Mouse (Mus musculus) Patski (cell line): ENCODE measurements around the gene Uck2. TPM values are rescaled to one million over a fixed set of nuclear protein-coding genes. Genes with fewer than 3 reads are reported as not detected.
A peak's percentile ranks its signal among the peaks of the same experiment; 100 is the strongest.

Source experiments
- ATAC-seq: fragments of 100-300 bp; one replicate; pipeline ENCODE4 v1.8.0; 2021
- CTCF ChIA-PET: fragments of 350-600 bp; sonication (Branson Sonifier 250); formaldehyde crosslinking; loops from one replicate; lab custom pipeline; 2022; ENCODE audit warnings: inconsistent platforms; lab: Charles Lee
- POLR2A ChIA-PET: fragments of 350-600 bp; sonication (Branson Sonifier 250); formaldehyde crosslinking; loops from one replicate; lab custom pipeline; 2022; ENCODE audit warnings: antibody characterized with exemption, inconsistent platforms; lab: Charles Lee
- DNase-seq: peaks from one replicate; pipeline ENCODE4 v3.0.0-alpha.2; 2011; ENCODE audit warnings: low read depth, low spot score
- H3K27me3 ChIP-seq: fragments of 371-371 bp; one replicate; pipeline ENCODE4 v1.5.1; 2021
- CTCF ChIP-seq: fragments of 100-300 bp; IDR thresholded peaks from one replicate; pipeline ENCODE4 v1.5.1; 2021
- in situ Hi-C: fragments of 300-500 bp; cut with MboI; formaldehyde crosslinking; loops from 3 replicates; pipeline ENCODE4 v1.11.1; 2018; ENCODE audit warnings: low pct_unique_long_range_greater_than_20kb, mixed read lengths
- polyA plus RNA-seq: library from polyadenylated mRNA; unstranded; gene quantifications from one replicate; pipeline ENCODE4 v1.2.3, GENCODE M21; 2021

Uck2 gene
- polyA plus RNA-seq, 1 experiment from 2014 or later: 66.4 TPM

GRCm38 (mm10) chr1:167284837-167285319, 242 bp downstream of the Uck2 start:
- ATAC-seq: peak; percentile 93
- no peak for TF ChIP-seq CTCF
- DNase-seq: no peak
- ChIA-PET POLR2A (interaction anchor here (1.4 kb wide), 1 partner anchor 64 kb away, joined by 7 read pairs; no protein-coding TSS in a partner anchor), CTCF (interaction anchor here (0.9 kb wide), 1 partner anchor 13 kb away, joined by 3 read pairs; no protein-coding TSS in a partner anchor)
- no peaks in the 10 kb centered on the region for H3K27me3 ChIP-seq
- in situ Hi-C loops: no loop called here

- in situ Hi-C loops: no loop called here
- ChIA-PET CTCF (interaction anchor here (1.3 kb wide), 1 partner anchor 59 kb away, joined by 4 read pairs; no protein-coding TSS in a partner anchor), POLR2A (interaction anchor here (0.5 to 1.4 kb wide), 4 partner anchors 19 to 63 kb away, joined by 3 to 11 read pairs (median 5); no protein-coding TSS in a partner anchor)
- no peak for TF ChIP-seq CTCF
- DNase-seq: no peak
- peak; percentile 63 for ATAC-seq
- no peaks in the 10 kb centered on the region for H3K27me3 ChIP-seq
Observed at GRCm38 (mm10) chr1:167284258-167284836, 773 bp downstream of the Uck2 start.

GRCm38 (mm10) chr1:167283441-167284257, 1.5 kb downstream of the Uck2 start:
- ATAC-seq (peak; percentile 40), DNase-seq (no peak)
- TF ChIP-seq CTCF: no peak
- no peaks in the 10 kb centered on the region for H3K27me3 ChIP-seq
- ChIA-PET POLR2A (interaction anchor here (0.5 to 1.3 kb wide), 8 partner anchors 12 to 54 kb away, joined by 3 to 11 read pairs (median 3); no protein-coding TSS in a partner anchor), CTCF (interaction anchor here (0.9 to 1.3 kb wide), 2 partner anchors 21 to 58 kb away, joined by 3 to 4 read pairs; no protein-coding TSS in a partner anchor)
- in situ Hi-C loops: no loop called here

GRCm38 (mm10) chr1:167282768-167283167, 2.4 kb downstream of the Uck2 start:
- DNase-seq: no peak
- no peak for ATAC-seq
- POLR2A ChIA-PET: interaction anchor here (0.6 to 1.0 kb wide), 3 partner anchors 13 to 37 kb away, joined by 3 read pairs; no protein-coding TSS in a partner anchor
- in situ Hi-C loops: no loop called here
- H3K27me3 ChIP-seq: no peaks in the 10 kb centered on the region
- CTCF ChIA-PET: interaction anchor here (0.9 to 1.3 kb wide), 3 partner anchors 20 to 58 kb away, joined by 3 to 4 read pairs (median 3); no protein-coding TSS in a partner anchor
- no peak for TF ChIP-seq CTCF

- DNase-seq (no peak), ATAC-seq (no peak)
- no peaks in the 10 kb centered on the region for H3K27me3 ChIP-seq
- in situ Hi-C loops: no loop called here
- ChIA-PET CTCF (interaction anchor here (1.2 kb wide), 1 partner anchor 39 kb away, joined by 3 read pairs; no protein-coding TSS in a partner anchor), POLR2A (no interaction called here)
- TF ChIP-seq CTCF: no peak
Observed at GRCm38 (mm10) chr1:167282112-167282511, 3.0 kb downstream of the Uck2 start.

GRCm38 (mm10) chr1:167280061-167280460, 5.1 kb downstream of the Uck2 start:
- DNase-seq (no peak), ATAC-seq (no peak)
- no peaks in the 10 kb centered on the region for H3K27me3 ChIP-seq
- POLR2A ChIA-PET: no interaction called here
- TF ChIP-seq CTCF: no peak
- in situ Hi-C loops: no loop called here
- CTCF ChIA-PET: no interaction called here

- no peaks in the 10 kb centered on the region for H3K27me3 ChIP-seq
- ChIA-PET POLR2A (no interaction called here), CTCF (interaction anchor here (1.3 kb wide), 1 partner anchor 43 kb away, joined by 3 read pairs; no protein-coding TSS in a partner anchor)
- in situ Hi-C loops: no loop called here
- no peak for DNase-seq
- no peak for ATAC-seq
- no peak for TF ChIP-seq CTCF
Observed at GRCm38 (mm10) chr1:167279160-167279715, 5.9 kb downstream of the Uck2 start.

- ATAC-seq (no peak), DNase-seq (no peak)
- CTCF ChIA-PET: interaction anchor here (1.3 kb wide), 1 partner anchor 42 kb away, joined by 3 read pairs; no protein-coding TSS in a partner anchor
- POLR2A ChIA-PET: interaction anchor here (1.0 kb wide), 1 partner anchor 19 kb away, joined by 3 read pairs; no protein-coding TSS in a partner anchor
- in situ Hi-C loops: no loop called here
- no peak for TF ChIP-seq CTCF
- H3K27me3 ChIP-seq: no peaks in the 10 kb centered on the region
Observed at GRCm38 (mm10) chr1:167278395-167278794, 6.7 kb downstream of the Uck2 start.

- DNase-seq (no peak), ATAC-seq (no peak)
- no peaks in the 10 kb centered on the region for H3K27me3 ChIP-seq
- POLR2A ChIA-PET: no interaction called here
- no peak for TF ChIP-seq CTCF
- in situ Hi-C loops: loop anchor here (5.0 to 25.0 kb wide), 2 partner anchors 43 to 1813 kb away; partner anchors contain the start of genes Dcaf6 and Mpc2
- CTCF ChIA-PET: interaction anchor here (1.5 to 1.8 kb wide), 2 partner anchors 13 to 27 kb away, joined by 4 read pairs; no protein-coding TSS in a partner anchor
Observed at GRCm38 (mm10) chr1:167274646-167275390, 10.3 kb downstream of the Uck2 start.
